Mouse (Mus musculus): ENCODE results near the gene Srp72. TPM values are rescaled to one million over a fixed set of nuclear protein-coding genes. Genes with fewer than 3 reads are reported as not detected.
"Not testable (repeated sequence)": the region's sequence is repeated elsewhere in the genome, so short reads cannot be mapped to it uniquely, and the experiment has no call there.

Gene Srp72
- total RNA-seq, 2 experiments from 2014 or later = 67.8 to 75.8 TPM

DNA sequence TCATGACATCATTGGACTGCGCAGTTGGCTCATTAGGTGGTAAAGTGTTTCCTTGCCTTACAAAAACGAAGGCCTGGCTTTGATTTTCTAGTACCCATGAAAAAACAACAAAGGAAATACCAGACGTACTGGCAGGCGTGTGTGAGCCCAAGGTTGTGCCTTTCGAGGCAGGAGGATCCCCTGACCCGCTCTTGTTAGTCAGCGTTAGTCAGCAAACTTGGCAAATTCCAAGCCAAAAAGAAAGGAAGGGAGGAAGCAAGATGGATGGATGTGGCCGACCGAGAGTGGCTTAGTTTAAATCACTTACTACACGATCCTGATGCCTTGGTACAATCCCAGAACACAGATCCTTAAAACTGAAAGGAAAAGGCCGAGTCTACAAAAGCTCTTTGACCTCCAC lies 11.9 kb upstream of the Srp72 start:
- no peak for DNase-seq

DNA sequence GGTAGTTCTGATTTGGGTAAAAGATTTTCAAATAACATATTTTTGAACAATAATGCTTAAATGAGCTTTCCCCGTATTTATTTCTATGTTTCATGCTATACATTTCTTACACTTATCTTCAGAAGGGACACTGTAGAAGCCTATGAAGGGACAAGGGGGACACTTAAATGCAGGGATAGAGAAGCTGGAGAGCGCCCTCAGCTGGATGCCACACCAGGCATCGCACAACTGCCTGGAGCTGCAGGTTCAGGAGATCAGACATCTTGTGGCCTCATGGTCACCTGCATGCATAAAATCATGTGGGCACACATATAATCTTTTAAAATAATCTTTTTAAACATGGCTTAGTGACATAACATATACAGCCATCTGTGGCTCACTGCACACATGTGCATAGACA lies 9.8 kb upstream of the Srp72 start:
- DNase-seq = no peak

DNA sequence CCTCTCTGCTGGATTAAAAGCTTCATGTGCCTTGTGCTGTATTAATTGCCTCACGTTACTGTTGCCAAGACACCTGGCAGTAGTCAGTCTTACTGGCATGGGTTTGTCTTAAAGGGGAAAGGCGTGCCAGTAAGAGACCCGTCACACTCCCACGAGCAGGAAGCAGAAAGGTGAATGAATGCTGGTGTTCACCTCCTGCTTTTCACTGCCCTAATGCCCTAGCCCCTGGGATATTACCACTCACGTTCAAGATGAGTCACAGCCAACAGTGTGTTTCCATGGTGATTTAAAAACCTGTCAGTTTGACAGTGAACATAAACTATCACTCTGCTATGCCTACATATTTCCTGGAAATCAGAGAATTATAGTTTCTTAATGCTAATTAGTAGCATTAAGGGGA lies 5.2 kb upstream of the Srp72 start:
- DNase-seq = no peak

DNA sequence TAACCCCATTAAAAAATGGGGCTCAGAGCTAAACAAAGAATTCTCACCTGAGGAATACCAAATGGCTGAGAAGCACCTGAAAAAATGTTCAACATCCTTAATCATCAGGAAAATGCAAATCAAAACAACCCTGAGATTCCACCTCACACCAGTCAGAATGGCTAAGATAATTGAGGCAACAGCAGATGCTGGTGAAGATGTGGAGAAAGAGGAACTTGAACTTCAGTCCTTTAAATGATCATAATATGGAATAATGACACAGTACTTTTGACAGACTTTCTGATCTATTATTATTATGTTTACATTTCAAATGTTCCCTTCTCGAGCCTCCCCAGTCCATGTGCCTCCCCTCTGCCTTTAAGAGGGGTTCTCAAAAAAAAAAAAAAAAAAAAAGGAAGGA lies 3.4 kb upstream of the Srp72 start:
- not testable (repeated sequence) for DNase-seq

DNA sequence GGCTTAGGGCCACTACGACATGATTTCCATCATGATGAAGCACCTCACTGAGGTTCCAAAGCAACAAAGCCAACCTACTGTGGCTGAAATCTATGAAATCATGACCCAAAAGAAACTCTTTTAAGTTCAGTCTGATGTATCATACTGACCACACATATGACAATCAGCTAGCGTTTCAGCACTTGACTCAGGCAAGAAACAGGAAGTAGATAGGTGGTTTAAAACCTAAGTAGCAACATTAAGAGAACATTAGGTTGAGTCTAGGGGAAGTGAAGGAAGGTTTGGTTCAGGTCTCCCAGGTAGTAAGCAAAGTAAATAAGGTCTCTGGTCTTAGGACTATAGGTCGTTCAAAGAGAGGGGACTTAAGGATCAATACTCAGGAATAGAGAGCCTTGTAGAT lies 995 bp upstream of the Srp72 start:
- DNase-seq = no peak

DNA sequence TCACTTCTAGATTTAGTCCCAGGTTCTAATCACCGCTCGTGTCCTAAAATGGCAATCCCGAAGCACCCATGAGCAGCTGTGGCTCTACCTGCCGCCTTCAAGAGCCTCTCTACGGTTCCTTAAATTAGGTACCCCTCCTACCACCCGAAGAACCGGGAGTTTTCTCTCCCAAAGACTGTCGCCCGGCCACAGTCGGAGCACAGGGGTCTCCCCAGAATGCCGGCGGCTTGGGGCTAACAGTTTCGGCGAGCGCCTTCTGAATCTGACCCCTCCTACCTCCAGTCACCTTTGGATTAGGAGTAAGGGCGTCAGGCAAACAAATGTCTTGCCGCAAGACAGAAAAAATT lies 303 bp upstream of the Srp72 start:
- DNase-seq = no peak

DNA sequence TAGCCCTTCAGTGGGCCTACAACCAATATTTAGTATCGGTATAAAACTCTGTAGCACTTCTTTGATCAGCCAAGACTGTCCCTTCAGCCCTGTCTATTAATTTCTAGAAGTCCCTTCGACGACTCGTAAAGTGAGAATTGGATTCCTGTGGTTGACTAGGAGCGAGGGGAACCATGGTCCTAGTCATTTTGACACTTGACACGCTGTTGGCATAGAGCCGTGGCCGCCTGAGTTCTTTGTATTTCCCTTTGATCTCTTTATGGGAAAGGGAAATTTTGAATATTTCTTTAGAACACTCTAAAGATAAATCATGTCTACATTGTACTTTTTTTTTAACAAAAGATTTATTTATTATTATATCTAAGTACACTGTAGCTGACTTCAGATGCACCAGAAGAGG lies 1.3 kb downstream of the Srp72 start:
- no peak for DNase-seq

DNA sequence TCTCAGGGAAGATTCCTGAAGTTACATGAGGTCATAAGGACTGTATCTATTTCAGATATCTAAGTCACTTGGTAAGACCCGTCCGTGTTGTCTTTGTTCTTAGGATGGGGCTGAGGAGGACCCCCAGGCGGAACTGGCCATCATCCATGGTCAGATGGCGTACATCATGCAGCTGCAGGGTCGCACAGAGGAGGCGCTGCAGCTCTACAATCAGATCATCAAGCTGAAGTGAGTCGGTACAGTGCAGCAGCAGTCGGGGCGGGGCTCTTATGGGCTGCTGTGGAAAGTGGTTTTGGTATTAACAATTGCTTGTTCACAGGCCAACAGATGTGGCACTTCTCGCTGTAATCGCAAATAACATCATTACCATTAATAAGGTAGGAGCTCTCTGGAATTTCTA lies 9.5 kb downstream of the Srp72 start:
- DNase-seq = no peak

DNA sequence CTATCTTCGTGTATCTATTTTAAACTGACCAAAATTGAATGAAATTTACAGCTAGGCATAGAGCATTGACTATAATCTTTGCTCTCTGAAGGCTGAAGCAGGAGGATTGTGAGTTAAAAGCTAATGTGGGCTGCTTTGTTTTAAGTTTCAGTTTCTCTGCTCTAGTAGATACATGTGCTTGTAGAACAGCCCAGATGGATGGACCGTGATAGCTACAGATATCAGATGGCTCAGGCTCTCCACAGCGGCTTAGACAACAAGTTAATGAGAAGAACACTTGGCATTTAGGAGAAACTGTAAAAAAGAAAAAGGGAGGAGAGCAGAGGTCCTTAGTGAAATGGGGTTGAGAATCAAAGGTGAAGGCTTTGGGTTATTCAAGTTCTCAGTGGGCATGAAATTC lies 16.3 kb downstream of the Srp72 start:
- no peak for DNase-seq

DNA sequence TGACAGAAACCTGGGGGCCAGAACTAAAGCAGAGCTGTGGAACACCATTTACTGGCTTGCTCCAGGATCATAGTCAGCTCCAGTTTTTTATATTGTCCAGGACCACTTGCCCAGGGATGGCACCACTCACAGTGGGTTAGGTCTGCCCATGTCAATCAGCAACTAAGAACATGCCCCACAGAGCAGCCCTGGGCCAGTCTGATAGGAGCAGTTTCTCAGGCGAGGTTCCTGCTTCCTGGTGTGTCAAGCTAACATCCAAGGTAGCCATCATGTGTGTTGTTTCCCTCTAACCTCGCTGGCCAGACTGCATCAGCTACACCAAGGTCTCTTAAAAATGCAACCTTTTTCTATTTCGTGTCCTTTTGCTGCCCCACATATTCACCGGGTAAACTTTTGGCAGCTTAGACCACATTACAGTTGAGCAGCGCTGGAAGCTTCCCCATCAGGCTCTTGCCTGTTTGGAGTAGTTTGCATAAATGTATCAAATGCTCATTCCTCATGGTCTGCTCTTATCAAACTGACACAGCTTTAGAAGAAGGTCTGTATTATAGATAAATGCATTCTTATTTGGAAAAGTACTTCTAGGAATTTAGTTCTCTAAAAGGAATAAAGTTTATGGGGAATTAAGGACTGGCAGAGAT lies 18.8 kb downstream of the Srp72 start:
- no peak for DNase-seq

DNA sequence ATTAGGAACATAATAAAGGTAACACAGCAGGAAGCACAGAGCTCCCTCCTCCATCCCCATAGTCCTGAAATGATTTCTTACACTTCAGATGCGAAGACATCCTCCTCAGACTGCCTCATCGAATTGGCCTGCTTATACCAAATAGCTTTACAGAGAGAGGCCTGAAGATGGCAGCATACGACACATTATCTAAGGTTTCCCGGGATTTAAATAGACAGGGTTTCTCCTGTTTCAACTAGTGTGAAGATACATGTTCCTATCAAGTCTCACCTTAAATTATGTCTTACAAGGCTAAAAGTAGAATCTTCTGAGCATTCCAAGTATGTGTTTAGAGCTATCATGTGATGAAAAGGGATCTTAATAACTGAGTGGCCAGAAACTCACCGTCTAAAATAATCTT lies 23.9 kb downstream of the Srp72 start:
- DNase-seq = no peak

DNA sequence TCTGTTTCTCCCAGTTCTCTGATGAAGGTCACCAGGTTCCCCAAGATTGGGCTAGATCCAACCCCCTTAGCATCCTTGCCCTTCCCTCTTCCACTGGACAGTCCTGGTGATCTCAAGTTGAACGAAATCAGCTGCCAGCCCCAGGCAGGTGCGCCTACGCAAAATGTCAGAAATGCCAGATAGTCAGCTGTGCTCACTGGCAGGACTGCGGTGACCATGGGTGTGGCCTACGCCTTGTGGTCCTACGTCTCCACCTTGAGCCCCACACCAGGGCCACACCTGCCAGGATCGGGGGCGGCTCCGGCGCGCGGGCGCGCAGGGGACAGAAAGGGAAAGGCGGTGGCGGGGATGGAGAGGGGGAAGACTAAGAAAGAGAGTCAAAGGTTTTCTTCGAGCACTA lies 26.7 kb downstream of the Srp72 start:
- DNase-seq = no peak

DNA sequence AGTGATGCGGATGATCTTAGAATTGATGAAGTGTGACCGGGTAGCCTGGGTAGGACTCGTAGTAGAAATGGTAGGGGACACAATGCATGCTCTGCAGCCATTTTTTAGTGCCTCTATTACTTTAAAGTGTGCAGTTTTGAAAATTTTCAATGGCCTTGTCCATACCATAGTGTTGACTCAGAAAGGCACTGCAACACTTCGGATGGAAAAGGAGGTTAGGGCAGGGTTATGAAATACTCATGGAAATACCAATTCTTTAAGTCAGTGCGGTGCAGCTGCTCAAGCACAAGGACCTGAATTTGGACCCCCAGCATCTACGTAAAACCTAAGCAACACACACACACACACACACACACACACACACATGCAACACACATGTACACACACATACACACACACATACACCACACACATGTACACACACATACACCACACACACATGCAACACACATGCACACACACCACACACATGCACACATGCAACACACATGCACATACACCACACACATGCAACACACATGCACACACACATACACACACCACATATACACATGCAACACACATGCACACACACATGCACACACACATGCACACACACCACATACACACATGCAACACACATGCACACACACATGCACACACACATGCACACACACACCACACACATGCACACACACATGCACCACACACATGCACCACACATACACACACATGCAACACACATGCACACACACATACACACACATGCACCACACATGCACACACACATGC lies 29.8 kb downstream of the Srp72 start, which contains the start of gene Arl9:
TSS of gene Arl9 (plus strand) at position 5 of the 771 bp plus-strand sequence.
- no peak for DNase-seq

DNA sequence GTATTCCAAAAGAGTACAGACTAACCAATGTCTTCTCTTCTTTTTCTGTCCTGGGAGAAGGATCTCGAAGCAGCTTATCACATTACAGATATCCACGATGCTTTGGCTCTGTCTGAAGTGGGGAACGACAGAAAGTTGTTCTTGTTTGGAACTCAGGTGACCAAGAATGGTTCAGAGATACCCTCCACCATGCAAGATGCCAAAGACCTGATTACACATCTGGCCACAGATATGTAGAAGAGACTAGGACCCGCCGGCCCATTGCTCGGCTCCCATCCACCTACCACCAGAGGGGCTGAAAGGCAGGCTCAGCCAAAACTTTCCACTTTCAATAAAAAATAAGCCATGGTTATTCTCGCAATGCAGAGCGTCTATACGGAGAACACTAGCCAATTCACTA lies 35.9 kb downstream of the Srp72 start:
- no peak for DNase-seq

DNA sequence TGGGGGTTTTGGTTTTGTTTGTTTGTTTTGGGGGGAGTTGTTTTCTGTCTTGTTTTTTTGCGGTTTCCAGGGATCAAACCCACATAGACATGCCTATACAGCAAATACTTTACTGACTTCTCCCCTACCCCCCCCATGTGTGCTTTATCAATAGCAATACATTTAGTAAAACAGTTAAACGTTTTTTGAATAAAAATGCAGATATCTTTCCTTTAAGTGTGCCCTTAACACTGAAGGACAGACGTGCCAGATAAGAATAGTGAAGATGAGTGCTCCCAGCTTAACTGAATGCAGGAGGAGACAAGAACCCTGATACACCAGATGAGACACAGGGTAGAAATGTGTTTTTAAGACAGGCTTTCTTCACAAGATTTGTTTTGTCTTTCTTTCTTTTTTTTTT lies 36.6 kb downstream of the Srp72 start:
- DNase-seq = no peak

DNA sequence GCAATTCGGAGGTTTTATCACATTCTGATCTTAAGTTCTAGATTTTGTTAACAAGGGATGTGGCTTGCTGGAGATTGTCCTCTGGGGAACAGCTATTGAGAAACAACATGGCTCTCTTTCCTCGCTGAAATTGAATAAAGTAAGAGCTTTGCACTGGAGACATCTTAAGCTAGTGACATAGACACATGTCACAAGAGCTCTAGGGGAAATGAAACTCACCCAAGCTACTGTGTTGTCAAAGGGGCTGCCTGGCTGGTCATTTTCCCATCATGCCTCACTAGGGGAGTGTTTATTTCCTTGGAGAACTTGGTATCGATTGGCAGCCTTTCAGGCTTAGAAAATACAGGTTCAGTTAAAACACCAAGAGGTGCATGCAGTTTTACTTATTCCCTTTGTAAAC lies 38.7 kb downstream of the Srp72 start:
- DNase-seq = no peak

DNA sequence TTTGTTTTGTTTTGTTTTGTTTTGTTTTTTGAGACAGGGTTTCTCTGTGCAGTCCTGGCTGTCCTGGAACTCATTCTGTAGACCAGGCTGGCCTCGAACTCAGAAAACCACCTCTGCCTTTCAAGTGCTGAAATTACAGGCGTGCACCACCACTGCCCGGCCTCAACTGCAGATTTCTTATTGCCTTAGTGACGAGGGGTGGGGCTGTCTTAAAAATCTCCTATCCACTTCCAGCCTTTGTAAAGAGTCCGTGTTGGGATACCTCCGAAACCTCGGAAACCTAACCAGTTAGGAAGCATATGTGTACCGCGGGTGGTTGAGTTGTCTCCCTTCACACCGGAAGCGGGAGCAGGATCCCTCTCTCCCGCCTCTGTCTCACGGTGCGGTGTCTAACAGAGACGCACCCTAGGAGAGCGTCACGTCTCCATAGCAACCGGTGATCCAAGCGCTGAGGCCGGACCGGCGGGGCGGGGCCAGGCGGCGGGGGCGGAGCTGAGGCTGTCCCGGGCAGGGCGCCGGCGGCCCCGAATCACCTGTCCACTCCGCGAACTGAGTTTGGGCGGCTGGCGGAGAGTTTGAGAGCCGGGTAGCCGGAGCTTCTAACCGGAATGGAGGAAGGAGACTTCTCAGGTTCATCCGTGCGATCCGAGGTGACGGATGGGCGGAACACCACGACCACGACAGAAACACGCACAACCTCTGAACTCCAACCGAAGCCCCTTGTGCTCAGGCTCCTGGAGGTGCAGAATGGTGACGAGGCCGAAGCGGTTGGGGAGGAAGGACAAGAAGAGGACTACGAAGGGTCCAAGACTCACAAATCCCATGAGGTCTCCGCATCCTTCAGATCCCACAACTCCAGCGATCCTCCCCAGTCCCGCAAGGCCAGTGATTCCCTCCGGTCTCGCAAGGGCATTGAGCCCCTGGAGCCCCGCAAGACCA lies 41.3 kb downstream of the Srp72 start, which contains the start of gene Thegl:
TSS of gene Thegl (plus strand) at position 480 of the 939 bp plus-strand sequence.
- DNase-seq = peak; percentile 79

DNA sequence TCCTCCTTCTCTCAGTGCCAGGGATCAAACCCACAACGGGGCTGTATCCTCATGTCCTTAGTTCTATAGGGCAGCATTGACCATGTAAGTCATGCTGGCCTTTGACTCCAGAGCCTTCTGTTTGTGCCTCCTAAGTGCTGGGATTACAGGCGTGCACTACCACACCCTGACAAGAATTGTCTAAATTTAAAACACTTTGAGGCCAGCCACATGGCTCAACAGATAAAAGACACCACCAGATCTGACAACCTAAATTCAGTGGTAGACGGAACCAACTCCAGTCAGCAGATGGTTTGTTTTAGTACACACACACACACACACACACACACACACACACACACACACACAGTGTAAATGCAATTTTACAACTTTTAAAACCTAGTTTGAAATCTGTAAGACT lies 53.6 kb downstream of the Srp72 start:
- no peak for DNase-seq

DNA sequence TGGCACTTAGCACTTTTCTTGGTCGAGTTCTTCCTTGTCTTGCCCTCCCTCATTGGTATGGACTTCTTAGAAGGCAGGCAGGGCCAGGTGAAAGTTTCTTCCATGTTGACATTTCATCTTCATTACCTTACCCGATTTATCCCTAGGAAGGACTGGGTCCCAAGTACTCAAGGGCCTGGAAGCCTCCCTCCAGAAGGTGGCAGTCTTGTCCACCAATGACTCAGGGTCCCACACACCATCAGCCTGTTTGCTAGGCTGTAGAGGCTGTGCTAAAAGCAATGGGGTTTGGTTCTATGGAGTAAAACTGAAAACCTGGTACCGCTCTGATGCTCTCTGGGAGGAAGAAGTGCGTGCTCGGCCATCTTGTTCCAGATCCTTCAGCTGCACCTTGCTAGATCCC lies 55.3 kb downstream of the Srp72 start:
- DNase-seq = peak; percentile 47

DNA sequence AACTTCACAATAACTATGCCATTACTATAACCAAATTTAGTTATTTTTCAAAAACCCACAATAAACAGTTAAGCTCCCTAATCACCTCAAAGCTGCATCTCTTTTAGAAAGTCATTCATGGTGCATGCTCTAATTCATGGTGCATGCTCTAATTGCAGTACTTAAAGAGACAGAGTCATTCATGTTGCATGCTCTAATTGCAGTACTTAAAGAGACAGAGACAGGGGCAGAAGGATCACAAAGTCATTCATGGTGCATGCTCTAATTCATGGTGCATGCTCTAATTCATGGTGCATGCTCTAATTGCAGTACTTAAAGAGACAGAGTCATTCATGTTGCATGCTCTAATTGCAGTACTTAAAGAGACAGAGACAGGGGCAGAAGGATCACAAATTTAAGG lies 60.6 kb downstream of the Srp72 start:
- DNase-seq = not testable (repeated sequence)

DNA sequence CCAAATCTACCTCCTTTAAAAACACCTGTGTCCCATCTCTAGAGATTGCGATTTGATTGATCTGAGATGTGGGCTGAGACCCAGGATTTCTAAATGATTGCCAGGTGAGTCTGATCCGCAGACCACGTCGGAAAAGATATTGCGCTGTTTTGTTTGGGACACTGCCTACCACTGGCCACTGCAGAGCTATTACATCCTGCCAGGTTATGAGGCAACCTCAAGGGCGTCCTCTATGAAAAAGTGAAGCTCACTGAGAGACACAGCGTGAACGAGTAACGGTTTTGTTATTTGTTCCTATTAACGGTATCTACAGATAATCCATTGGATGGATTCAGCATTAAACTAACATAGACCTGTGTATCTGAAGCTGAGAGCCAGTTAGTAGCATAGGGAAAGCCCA lies 64.0 kb downstream of the Srp72 start:
- no peak for DNase-seq

DNA sequence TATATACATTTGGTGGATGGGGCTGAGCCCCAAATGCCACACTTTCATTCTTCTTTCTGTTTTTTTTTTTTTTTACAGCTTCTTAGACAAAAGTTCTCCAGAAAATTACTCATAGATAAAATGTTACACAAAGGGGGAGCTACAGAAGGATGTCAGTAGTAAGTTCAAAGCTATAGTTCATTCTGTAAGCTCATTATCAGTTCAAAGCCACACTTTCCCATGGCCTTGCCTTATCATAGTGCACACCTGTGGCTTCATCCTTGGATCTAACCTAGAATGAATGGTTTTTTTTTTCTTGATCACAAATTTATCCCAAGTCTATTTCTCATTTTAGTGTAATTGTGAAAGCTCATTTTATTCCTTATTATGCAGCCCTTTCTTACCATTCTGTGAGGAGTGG lies 64.9 kb downstream of the Srp72 start:
- no peak for DNase-seq

DNA sequence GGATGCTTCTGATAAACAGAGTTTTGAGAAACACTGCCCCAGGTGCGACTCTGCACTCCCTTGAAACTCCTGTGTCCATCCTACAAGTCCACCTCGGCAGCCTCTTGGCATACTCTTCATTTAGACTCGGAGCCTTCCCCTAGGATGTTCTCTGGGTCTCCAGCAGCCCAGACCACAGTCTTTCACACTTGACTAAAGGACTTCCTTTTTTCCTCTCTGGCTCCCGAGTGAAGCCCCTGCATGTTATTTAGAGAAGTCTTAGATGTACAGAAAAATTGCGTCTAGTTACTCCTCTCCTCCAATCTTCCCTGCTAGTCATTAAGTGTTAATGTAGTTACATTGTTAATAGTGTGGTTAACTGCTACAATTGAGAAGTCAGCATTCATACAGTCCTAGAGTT lies 69.9 kb downstream of the Srp72 start:
- no peak for DNase-seq
